In genomic region chr2:163882859-163883652, GRCm38 (mm10) we compare ENCODE assay signal across 23 mouse cellular contexts. TPM values are rescaled to one million over a fixed set of nuclear protein-coding genes. Genes with fewer than 3 reads are reported as not detected.
"Had no signal": no experiment of that assay in that cellular context is flagged by ENCODE, and none has a peak within 500 bp of the region (broad histone marks: within the 10 kb centered on the region; RNA-seq: fewer than 3 reads in every experiment).

No protein-coding gene starts in this region.

- H3K9ac ChIP-seq: kidney, embryonic 15.5 days; limb, embryonic 12.5 days; limb, embryonic 15.5 days; liver, embryonic 14.5 days; liver, postnatal 0 days; lung, embryonic 14.5 days; midbrain, embryonic 12.5 days; midbrain, embryonic 15.5 days; neural tube, embryonic 12.5 days; neural tube, embryonic 15.5 days; stomach, embryonic 15.5 days had no signal

- H3K9me3 ChIP-seq: kidney, embryonic 15.5 days; limb, embryonic 12.5 days; limb, embryonic 15.5 days; midbrain, embryonic 12.5 days; midbrain, embryonic 15.5 days; neural tube, embryonic 12.5 days; neural tube, embryonic 15.5 days; stomach, embryonic 15.5 days had no signal

- ATAC-seq: liver, postnatal 0 days; lung, postnatal 0 days; midbrain, embryonic 15.5 days had no signal

- H3K4me2 ChIP-seq: kidney, embryonic 15.5 days; limb, embryonic 12.5 days; limb, embryonic 15.5 days; liver, embryonic 11.5 days; lung, embryonic 14.5 days; midbrain, embryonic 12.5 days; midbrain, embryonic 15.5 days; neural tube, embryonic 12.5 days; neural tube, embryonic 15.5 days; stomach, embryonic 15.5 days had no signal

- H3K27ac ChIP-seq: kidney, embryonic 15.5 days; limb, embryonic 12.5 days; limb, embryonic 15.5 days; liver, embryonic 14.5 days; macrophage; midbrain, embryonic 12.5 days; midbrain, embryonic 15.5 days; neural tube, embryonic 12.5 days; neural tube, embryonic 15.5 days; stomach, embryonic 15.5 days had no signal

- H3K36me3 ChIP-seq: kidney, embryonic 15.5 days; limb, embryonic 12.5 days; limb, embryonic 15.5 days; midbrain, embryonic 12.5 days; midbrain, embryonic 15.5 days; neural tube, embryonic 12.5 days; stomach, embryonic 15.5 days had no signal

- H3K4me1 ChIP-seq: limb, embryonic 12.5 days; limb, embryonic 15.5 days; midbrain, embryonic 12.5 days; midbrain, embryonic 15.5 days; neural tube, embryonic 12.5 days; stomach, embryonic 15.5 days had no signal

- DNase-seq: kidney, adult 11 months; kidney, adult 8-10 months; kidney, postnatal 10 days; kidney, postnatal 36 days; layer of hippocampus, postnatal 36 days; left cerebral cortex, postnatal 4 days; liver, postnatal 0 days; lung, embryonic 14.5 days; spleen, adult 18-20 months; thymus, postnatal 25 days had no signal

- H3K4me3 ChIP-seq: kidney, embryonic 15.5 days; limb, embryonic 12.5 days; limb, embryonic 15.5 days; midbrain, embryonic 12.5 days; midbrain, embryonic 15.5 days; neural tube, embryonic 12.5 days; neural tube, embryonic 15.5 days; stomach, embryonic 15.5 days had no signal

- H3K27me3 ChIP-seq: kidney, embryonic 15.5 days; midbrain, embryonic 12.5 days; midbrain, embryonic 15.5 days; neural tube, embryonic 12.5 days; neural tube, embryonic 15.5 days; stomach, embryonic 15.5 days had no signal

RNA-seq across cellular contexts. Expression of gene Kcnk15, which starts 29.6 kb away (rescaled TPM):
- polyA plus RNA-seq: kidney, embryonic 15.5 days; limb, embryonic 12.5 days; limb, embryonic 15.5 days; liver, embryonic 11.5 days; liver, embryonic 14.5 days; liver, postnatal 0 days; lung, embryonic 14.5 days; lung, postnatal 0 days; macrophage; midbrain, embryonic 12.5 days; neural tube, embryonic 15.5 days; stomach, embryonic 15.5 days; thymus, postnatal 0 days had no signal

RNA-seq across cellular contexts. Expression of gene Rims4, which starts 35.4 kb away (rescaled TPM):
- polyA plus RNA-seq: macrophage; thymus, postnatal 0 days had no signal
